Mouse (Mus musculus) liver, embryonic 14.5 days (tissue): ENCODE data around the gene Mageb18. TPM values are rescaled to one million over a fixed set of nuclear protein-coding genes. Genes with fewer than 3 reads are reported as not detected.

Experiments used
- ATAC-seq: fragments of 200-750 bp; cut with Nextera tagmentation; 2 replicates; pipeline ENCODE4 v1.8.0; 2017; ENCODE audit warnings: moderate number of reproducible peaks, mild to moderate bottlenecking, moderate library complexity; ENCODE audit not compliant: insufficient read depth
- DNase-seq, 3 experiments: peaks; one replicate each; pipeline ENCODE4 v3.0.0-alpha.2; 2012 to 2013; ENCODE audit warnings: low read depth in 3 of 3, low spot score in 3 of 3
- H3K27ac ChIP-seq: fragments of 300-500 bp; sonication (generic); 2 replicates; pipeline ENCODE4 v1.5.1; 2014; ENCODE audit warnings: moderate library complexity, mild to moderate bottlenecking, control low read depth, inconsistent platforms
- H3K27me3 ChIP-seq: fragments of 300-500 bp; sonication (generic); 2 replicates; pipeline ENCODE4 v1.6.1; 2014; ENCODE audit warnings: mild to moderate bottlenecking, low read length, moderate library complexity; ENCODE audit not compliant: control insufficient read depth, insufficient read depth
- H3K36me3 ChIP-seq: fragments of 300-500 bp; sonication (generic); replicated peaks from 2 replicates; pipeline ENCODE4 v1.6.1; 2014; ENCODE audit warnings: low read depth; ENCODE audit not compliant: control insufficient read depth, insufficient read depth
- H3K4me1 ChIP-seq, 2 experiments: fragments of 200-500 bp in 1 of 2; fragments of 300-500 bp in 1 of 2; sonication (generic) in 1 of 2; replicated peaks; 2 replicates each; pipeline ENCODE4 v1.6.1; 2012 to 2014; ENCODE audit warnings: antibody characterized with exemption in 1 of 2, inconsistent platforms in 1 of 2, low read length in 1 of 2; ENCODE audit not compliant: control insufficient read depth in 2 of 2, insufficient read depth in 2 of 2
- H3K4me2 ChIP-seq: fragments of 300-500 bp; sonication (generic); 2 replicates; pipeline ENCODE4 v1.6.1; 2014; ENCODE audit warnings: low read depth, mild to moderate bottlenecking, control low read depth, moderate library complexity
- H3K4me3 ChIP-seq, 2 experiments: fragments of 200-500 bp in 1 of 2; fragments of 300-500 bp in 1 of 2; sonication (generic) in 1 of 2; 2 replicates each; pipeline ENCODE4 v1.5.1; 2012 to 2014; ENCODE audit warnings: low read depth in 2 of 2, low read length in 2 of 2, mild to moderate bottlenecking in 2 of 2, control low read depth in 1 of 2, inconsistent platforms in 1 of 2, moderate library complexity in 1 of 2; ENCODE audit not compliant: insufficient read depth in 1 of 2
- H3K9ac ChIP-seq: fragments of 300-500 bp; sonication (generic); replicated peaks from 2 replicates; pipeline ENCODE4 v1.6.1; 2014; ENCODE audit warnings: mild to moderate bottlenecking, control low read depth, moderate library complexity
- H3K9me3 ChIP-seq: fragments of 300-500 bp; sonication (generic); 2 replicates; pipeline ENCODE4 v1.6.1; 2016; ENCODE audit warnings: low read length, mixed read lengths; ENCODE audit not compliant: control insufficient read depth
- CTCF ChIP-seq: IDR thresholded peaks from 2 replicates; pipeline ENCODE4 v1.5.1; 2016; ENCODE audit warnings: antibody characterized with exemption, low read depth, control low read depth
- EP300 ChIP-seq: IDR thresholded peaks from 2 replicates; pipeline ENCODE4 v1.6.1; 2016; ENCODE audit warnings: antibody characterized with exemption, low read depth
- WGBS: fragments of 180-500 bp; shearing (Covaris S2); extraction: QIAGEN DNeasy Blood & Tissue Kit; methylation state at CpG from one replicate; pipeline ENCODE4 v1.1.7; 2014; ENCODE audit not compliant: insufficient replicate concordance; 5-methylcytosine and 5-hydroxymethylcytosine counted together
- polyA plus RNA-seq, 2 experiments: library from polyadenylated mRNA; depleted of rRNA in 1 of 2; stranded (reverse) in 1 of 2; unstranded in 1 of 2; fragments of >200 nt; fragmentation: Nextera tagmentation in 1 of 2; extraction: Ambion mirVana in 1 of 2; gene quantifications; 2 replicates each; pipeline versions ENCODE4 v1.2.1 to v1.2.3; 2012 to 2014

The Mageb18 gene
- polyA plus RNA-seq, 2 experiments = not detected

- no peak for ATAC-seq
- Histone ChIP-seq H3K27ac (no peak overlapping the region), H3K4me2 (no peak overlapping the region), H3K36me3 (no peaks in the 10 kb centered on the region), H3K4me1 (no peaks in the 10 kb centered on the region), H3K27me3 (no peaks in the 10 kb centered on the region), H3K4me3 (no peak overlapping the region), H3K9ac (no peak overlapping the region), H3K9me3 (no peaks in the 10 kb centered on the region)
- WGBS = 63% methylated on average over 6 of the region's 6 CpGs
- no peak for DNase-seq
- TF ChIP-seq EP300 (no peak), CTCF (no peak)
Measured at GRCm38 (mm10) chrX:92340906-92341305, 258.5 kb downstream of the Mageb18 start.

GRCm38 (mm10) chrX:92339551-92339950 lies 259.8 kb downstream of the Mageb18 start:
- Histone ChIP-seq H3K36me3 (no peaks in the 10 kb centered on the region), H3K4me1 (no peaks in the 10 kb centered on the region), H3K9me3 (no peaks in the 10 kb centered on the region), H3K27me3 (no peaks in the 10 kb centered on the region), H3K4me3 (no peak overlapping the region), H3K27ac (no peak overlapping the region), H3K9ac (no peak overlapping the region), H3K4me2 (no peak overlapping the region)
- no peak for ATAC-seq
- no peak for DNase-seq
- TF ChIP-seq CTCF = no peak
- no peak for TF ChIP-seq EP300
- WGBS = 74% methylated on average over 2 of the region's 2 CpGs

- H3K4me3 ChIP-seq = no peak overlapping the region
- 57% methylated on average over 1 of the region's 1 CpGs for WGBS
- H3K9ac ChIP-seq = no peak overlapping the region
- no peaks in the 10 kb centered on the region for H3K4me1 ChIP-seq
- DNase-seq (no peak), ATAC-seq (no peak)
- H3K36me3 ChIP-seq = no peaks in the 10 kb centered on the region
- H3K4me2 ChIP-seq = no peak overlapping the region
- no peaks in the 10 kb centered on the region for H3K9me3 ChIP-seq
- TF ChIP-seq CTCF = no peak
- no peak for TF ChIP-seq EP300
- no peak overlapping the region for H3K27ac ChIP-seq
- H3K27me3 ChIP-seq = no peaks in the 10 kb centered on the region
Measured at GRCm38 (mm10) chrX:92333459-92333858, 265.9 kb downstream of the Mageb18 start.

GRCm38 (mm10) chrX:92323599-92323998 lies 275.8 kb downstream of the Mageb18 start:
- H3K27ac ChIP-seq = no peak overlapping the region
- no peaks in the 10 kb centered on the region for H3K9me3 ChIP-seq
- ATAC-seq (no peak), DNase-seq (no peak)
- no peak overlapping the region for H3K4me3 ChIP-seq
- no peaks in the 10 kb centered on the region for H3K27me3 ChIP-seq
- H3K9ac ChIP-seq = no peak overlapping the region
- H3K4me2 ChIP-seq = no peak overlapping the region
- H3K4me1 ChIP-seq = no peaks in the 10 kb centered on the region
- no peaks in the 10 kb centered on the region for H3K36me3 ChIP-seq
- TF ChIP-seq CTCF = no peak
- TF ChIP-seq EP300 = no peak
- WGBS = 32% methylated on average over 1 of the region's 1 CpGs

GRCm38 (mm10) chrX:92280619-92281018 lies 318.8 kb downstream of the Mageb18 start:
- no peaks in the 10 kb centered on the region for H3K9me3 ChIP-seq
- DNase-seq (no peak), ATAC-seq (no peak)
- TF ChIP-seq EP300 (no peak), CTCF (no peak)
- no peaks in the 10 kb centered on the region for H3K36me3 ChIP-seq
- no peaks in the 10 kb centered on the region for H3K4me1 ChIP-seq
- H3K27ac ChIP-seq = no peak overlapping the region
- no peak overlapping the region for H3K4me2 ChIP-seq
- H3K27me3 ChIP-seq = no peaks in the 10 kb centered on the region
- H3K4me3 ChIP-seq = no peak overlapping the region
- H3K9ac ChIP-seq = no peak overlapping the region

Other genes starting within 250 kb of the Mageb18 start
- gene Gm5941, start 109.6 kb downstream of the Mageb18 start, polyA plus RNA-seq (2012; rRNA removed) = not detected in 2 replicates
- gene Gm5941, start 109.6 kb downstream of the Mageb18 start, polyA plus RNA-seq (2014; fragmentation: Nextera tagmentation; extraction: Ambion mirVana) = not detected in 2 replicates